Mouse (Mus musculus) embryonic facial prominence, embryonic 11.5 days (tissue): ENCODE results near the gene Gpr3. TPM values are rescaled to one million over a fixed set of nuclear protein-coding genes. Genes with fewer than 3 reads are reported as not detected.

Experiments used
- ATAC-seq: fragments of 200-750 bp; cut with Nextera tagmentation; replicated peaks from 2 replicates; pipeline ENCODE4 v1.8.0; 2017; ENCODE audit warnings: low read depth; ENCODE audit not compliant: insufficient number of reproducible peaks, low FRiP score, low TSS enrichment
- DNase-seq: peaks from one replicate; pipeline ENCODE4 v3.0.0-alpha.2; 2015; ENCODE audit warnings: low spot score
- H3K27ac ChIP-seq: fragments of 300-500 bp; sonication (generic); replicated peaks from 2 replicates; pipeline ENCODE4 v1.5.1; 2014; ENCODE audit warnings: mild to moderate bottlenecking, low read depth, low read length, control low read depth
- H3K27me3 ChIP-seq: fragments of 300-500 bp; sonication (generic); 2 replicates; pipeline ENCODE4 v1.6.1; 2014; ENCODE audit warnings: mild to moderate bottlenecking, low read length, moderate library complexity, mixed read lengths; ENCODE audit not compliant: control insufficient read depth, insufficient read depth
- H3K36me3 ChIP-seq: fragments of 300-500 bp; sonication (generic); replicated peaks from 2 replicates; pipeline ENCODE4 v1.6.1; 2014; ENCODE audit warnings: low read depth, mild to moderate bottlenecking, low read length, moderate library complexity, mixed read lengths; ENCODE audit not compliant: control insufficient read depth, insufficient read depth
- H3K4me1 ChIP-seq: fragments of 300-500 bp; sonication (generic); 2 replicates; pipeline ENCODE4 v1.6.1; 2014; ENCODE audit warnings: low read length, mixed read lengths; ENCODE audit not compliant: control insufficient read depth, insufficient read depth
- H3K4me2 ChIP-seq: fragments of 300-500 bp; sonication (generic); 2 replicates; pipeline ENCODE4 v1.6.1; 2014; ENCODE audit warnings: low read depth, mild to moderate bottlenecking, control low read depth, low read length, moderate library complexity
- H3K4me3 ChIP-seq: fragments of 300-500 bp; sonication (generic); 2 replicates; pipeline ENCODE4 v1.5.1; 2014; ENCODE audit warnings: low read depth, low read length, control low read depth
- H3K9ac ChIP-seq: fragments of 300-500 bp; sonication (generic); replicated peaks from 2 replicates; pipeline ENCODE4 v1.6.1; 2014; ENCODE audit warnings: mild to moderate bottlenecking, control low read depth, low read length
- H3K9me3 ChIP-seq: fragments of 300-500 bp; sonication (generic); replicated peaks from 2 replicates; pipeline ENCODE4 v1.6.1; 2016; ENCODE audit warnings: mild to moderate bottlenecking, low read length, inconsistent platforms, mixed read lengths; ENCODE audit not compliant: control insufficient read depth
- WGBS: fragments of 180-500 bp; shearing (Covaris S2); extraction: QIAGEN DNeasy Blood & Tissue Kit; methylation state at CpG from one replicate; pipeline ENCODE4 v1.1.7; 2014; 5-methylcytosine and 5-hydroxymethylcytosine counted together
- polyA plus RNA-seq: library from polyadenylated mRNA; unstranded; fragments of >200 nt; fragmentation: Nextera tagmentation; extraction: Ambion mirVana; gene quantifications from 2 replicates; pipeline ENCODE4 v1.2.1, GENCODE M21; 2014

Gpr3 gene
- polyA plus RNA-seq, 1 experiment from 2014 or later, result 0.48 TPM

- no peaks in the 10 kb centered on the region for H3K9me3 ChIP-seq
- ATAC-seq, result no peak
- no peak overlapping the region for H3K9ac ChIP-seq
- no peaks in the 10 kb centered on the region for H3K27me3 ChIP-seq
- H3K4me1 ChIP-seq, result peaks cover 12% of the 10 kb centered on the region
- H3K36me3 ChIP-seq, result no peaks in the 10 kb centered on the region; the same call in 1 of the 2 replicates
- H3K27ac ChIP-seq, result peak overlapping the region; percentile 9; the same call in 1 of the 2 replicates
- no peak overlapping the region for H3K4me2 ChIP-seq
- no peak overlapping the region for H3K4me3 ChIP-seq
- DNase-seq, result no peak
- WGBS, result 60% methylated on average over 14 of the region's 14 CpGs
These were observed 28.1 kb downstream of the Gpr3 start for GRCm38 (mm10) chr4:133184031-133184897.

GRCm38 (mm10) chr4:133182439-133183033 is 29.8 kb downstream of the Gpr3 start:
- Histone ChIP-seq H3K36me3 (peaks cover 4% of the 10 kb centered on the region; the same call in 1 of the 2 replicates), H3K9me3 (no peaks in the 10 kb centered on the region), H3K27me3 (no peaks in the 10 kb centered on the region), H3K4me1 (peaks cover 12% of the 10 kb centered on the region), H3K4me2 (no peak overlapping the region), H3K9ac (no peak overlapping the region), H3K4me3 (no peak overlapping the region), H3K27ac (no peak overlapping the region)
- ATAC-seq (no peak), DNase-seq (no peak)
- WGBS, result 91% methylated on average over 8 of the region's 8 CpGs

GRCm38 (mm10) chr4:133179258-133179657 is 33.1 kb downstream of the Gpr3 start:
- DNase-seq, result no peak
- peaks cover 7% of the 10 kb centered on the region; the same call in 1 of the 2 replicates for H3K36me3 ChIP-seq

GRCm38 (mm10) chr4:133178305-133178704 is 34.0 kb downstream of the Gpr3 start:
- Histone ChIP-seq H3K9me3 (no peaks in the 10 kb centered on the region), H3K9ac (no peak overlapping the region), H3K27me3 (no peaks in the 10 kb centered on the region), H3K4me2 (no peak overlapping the region), H3K27ac (no peak overlapping the region), H3K36me3 (peaks cover 7% of the 10 kb centered on the region; the same call in 1 of the 2 replicates), H3K4me1 (peaks cover 3% of the 10 kb centered on the region; the same call in 1 of the 2 replicates), H3K4me3 (no peak overlapping the region)
- no peak for ATAC-seq
- DNase-seq, result no peak
- 87% methylated on average over 5 of the region's 5 CpGs for WGBS

More at GRCm38 (mm10) chr4:133179258-133179657, 33.1 kb downstream of the Gpr3 start:
- no peak overlapping the region for H3K4me2 ChIP-seq
- no peak overlapping the region for H3K4me3 ChIP-seq
- H3K27me3 ChIP-seq, result no peaks in the 10 kb centered on the region
- no peak overlapping the region for H3K27ac ChIP-seq
- H3K9me3 ChIP-seq, result no peaks in the 10 kb centered on the region
- no peak overlapping the region for H3K9ac ChIP-seq
- H3K4me1 ChIP-seq, result peaks cover 8% of the 10 kb centered on the region
- ATAC-seq, result no peak
- WGBS, result 95% methylated on average over 7 of the region's 7 CpGs

GRCm38 (mm10) chr4:133176761-133177403 is 35.5 kb downstream of the Gpr3 start:
- 83% methylated on average over 18 of the region's 18 CpGs for WGBS
- peaks cover 7% of the 10 kb centered on the region; the same call in 1 of the 2 replicates for H3K36me3 ChIP-seq
- no peak overlapping the region; the same call in 1 of the 2 replicates for H3K9ac ChIP-seq
- no peak overlapping the region for H3K27ac ChIP-seq
- H3K27me3 ChIP-seq, result no peaks in the 10 kb centered on the region
- DNase-seq (no peak), ATAC-seq (no peak)
- no peaks in the 10 kb centered on the region for H3K9me3 ChIP-seq
- H3K4me2 ChIP-seq, result no peak overlapping the region
- H3K4me3 ChIP-seq, result no peak overlapping the region
- H3K4me1 ChIP-seq, result peaks cover 3% of the 10 kb centered on the region; the same call in 1 of the 2 replicates

GRCm38 (mm10) chr4:133175998-133176760 is 36.2 kb downstream of the Gpr3 start:
- Histone ChIP-seq H3K4me1 (peaks cover 3% of the 10 kb centered on the region; the same call in 1 of the 2 replicates), H3K9me3 (no peaks in the 10 kb centered on the region), H3K27ac (no peak overlapping the region), H3K4me2 (no peak overlapping the region), H3K36me3 (peaks cover 7% of the 10 kb centered on the region; the same call in 1 of the 2 replicates), H3K4me3 (no peak overlapping the region), H3K9ac (no peak overlapping the region), H3K27me3 (no peaks in the 10 kb centered on the region)
- ATAC-seq (no peak), DNase-seq (no peak)
- 58% methylated on average over 14 of the region's 14 CpGs for WGBS

- peaks cover 3% of the 10 kb centered on the region; the same call in 1 of the 2 replicates for H3K4me1 ChIP-seq
- H3K36me3 ChIP-seq, result peaks cover 7% of the 10 kb centered on the region; the same call in 1 of the 2 replicates
- no peak overlapping the region for H3K9ac ChIP-seq
- WGBS, result 86% methylated on average over 7 of the region's 7 CpGs
- H3K4me2 ChIP-seq, result no peak overlapping the region
- no peaks in the 10 kb centered on the region for H3K27me3 ChIP-seq
- no peaks in the 10 kb centered on the region for H3K9me3 ChIP-seq
- no peak for ATAC-seq
- no peak for DNase-seq
- H3K4me3 ChIP-seq, result no peak overlapping the region
- no peak overlapping the region for H3K27ac ChIP-seq
These were observed 37.1 kb downstream of the Gpr3 start for GRCm38 (mm10) chr4:133175274-133175673.
